Mouse (Mus musculus) limb, embryonic 11.5 days (tissue): Measurements from ENCODE around the gene Lama4. TPM values are rescaled to one million over a fixed set of nuclear protein-coding genes. Genes with fewer than 3 reads are reported as not detected.

ENCODE experiments used
- ATAC-seq: fragments of 200-750 bp; cut with Nextera tagmentation; 2 replicates; pipeline ENCODE4 v1.8.0; 2017; ENCODE audit warnings: low read depth; ENCODE audit not compliant: insufficient number of reproducible peaks, low FRiP score, low TSS enrichment
- DNase-seq: peaks from one replicate; pipeline ENCODE4 v3.0.0-alpha.2; 2015; ENCODE audit warnings: low spot score
- H3K27ac ChIP-seq: fragments of 300-500 bp; sonication (generic); replicated peaks from 2 replicates; pipeline ENCODE4 v1.5.1; 2014; ENCODE audit warnings: low read depth, mild to moderate bottlenecking, low read length
- H3K27me3 ChIP-seq: fragments of 300-500 bp; sonication (generic); 2 replicates; pipeline ENCODE4 v1.6.1; 2014; ENCODE audit warnings: mild to moderate bottlenecking, low read length, mixed read lengths; ENCODE audit not compliant: control insufficient read depth, insufficient read depth
- H3K36me3 ChIP-seq: fragments of 300-500 bp; sonication (generic); 2 replicates; pipeline ENCODE4 v1.6.1; 2014; ENCODE audit warnings: mild to moderate bottlenecking, low read length, moderate library complexity, mixed read lengths; ENCODE audit not compliant: control insufficient read depth, insufficient read depth
- H3K4me1 ChIP-seq: fragments of 300-500 bp; sonication (generic); 2 replicates; pipeline ENCODE4 v1.6.1; 2014; ENCODE audit warnings: low read length, mixed read lengths; ENCODE audit not compliant: control insufficient read depth, insufficient read depth
- H3K4me2 ChIP-seq: fragments of 300-500 bp; sonication (generic); 2 replicates; pipeline ENCODE4 v1.6.1; 2014; ENCODE audit warnings: low read depth, mild to moderate bottlenecking, moderate library complexity; ENCODE audit not compliant: severe bottlenecking
- H3K4me3 ChIP-seq: fragments of 300-500 bp; sonication (generic); 2 replicates; pipeline ENCODE4 v1.5.1; 2014; ENCODE audit warnings: low read depth, low read length
- H3K9ac ChIP-seq: fragments of 300-500 bp; sonication (generic); 2 replicates; pipeline ENCODE4 v1.6.1; 2014; ENCODE audit warnings: mild to moderate bottlenecking, low read length
- H3K9me3 ChIP-seq: fragments of 300-500 bp; sonication (generic); 2 replicates; pipeline ENCODE4 v1.6.1; 2016; ENCODE audit warnings: low read length; ENCODE audit not compliant: control insufficient read depth
- WGBS: fragments of 180-500 bp; shearing (Covaris S2); extraction: QIAGEN DNeasy Blood & Tissue Kit; methylation state at CpG from one replicate; pipeline ENCODE4 v1.1.7; 2014; 5-methylcytosine and 5-hydroxymethylcytosine counted together
- polyA plus RNA-seq: library from polyadenylated mRNA; unstranded; fragments of >200 nt; fragmentation: Nextera tagmentation; extraction: Ambion mirVana; gene quantifications from 2 replicates; pipeline ENCODE4 v1.2.1, GENCODE M21; 2014

The Lama4 gene
- polyA plus RNA-seq, 1 experiment from 2014 or later = 24.8 TPM

DNA sequence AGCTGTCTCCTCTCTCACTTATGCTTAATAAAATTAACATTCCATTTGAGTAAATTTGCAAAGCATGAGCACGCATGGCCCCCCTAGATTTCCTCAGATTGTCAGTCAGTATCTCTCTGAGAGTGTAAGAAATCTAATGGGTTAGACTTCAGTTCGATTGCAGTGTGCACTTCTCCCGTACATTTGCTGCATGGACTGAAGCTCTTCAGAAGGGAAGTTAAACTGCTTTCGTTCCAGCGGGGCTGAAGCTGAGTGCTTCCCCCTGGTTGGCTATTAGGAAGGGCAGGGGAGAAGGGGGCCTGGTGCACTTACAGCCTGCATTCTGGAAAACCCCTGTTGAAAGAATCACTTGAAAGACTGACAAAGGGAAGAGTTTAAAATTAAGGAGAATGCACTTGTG is 61.7 kb downstream of the Lama4 start:
- no peak overlapping the region for H3K4me3 ChIP-seq
- H3K36me3 ChIP-seq = no peaks in the 10 kb centered on the region
- no peak overlapping the region for H3K27ac ChIP-seq
- H3K27me3 ChIP-seq = no peaks in the 10 kb centered on the region
- H3K4me2 ChIP-seq = no peak overlapping the region
- no peak overlapping the region for H3K9ac ChIP-seq
- H3K4me1 ChIP-seq = no peaks in the 10 kb centered on the region; the same call in none of the 2 replicates
- H3K9me3 ChIP-seq = no peaks in the 10 kb centered on the region
- ATAC-seq (no peak), DNase-seq (no peak)
- 77% methylated on average over 5 of the region's 5 CpGs for WGBS

DNA sequence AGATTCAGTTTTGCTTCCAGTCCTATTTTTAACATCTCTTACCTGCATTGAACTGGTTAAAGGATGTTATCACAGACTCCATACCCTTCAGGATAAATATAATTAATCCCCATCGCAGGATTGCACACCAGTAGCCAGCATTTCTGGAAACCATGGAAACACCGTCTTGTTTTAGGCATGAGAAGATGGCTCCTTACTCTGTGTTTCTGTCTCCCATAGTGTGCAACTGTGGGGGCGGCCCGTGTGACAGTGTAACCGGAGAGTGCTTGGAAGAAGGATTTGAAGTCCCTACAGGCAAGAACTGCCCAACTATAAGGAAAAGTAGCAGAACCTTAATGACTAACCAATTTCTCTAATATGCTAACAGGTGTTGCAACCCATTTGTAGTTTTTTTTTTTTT is 63.1 kb downstream of the Lama4 start:
- Histone ChIP-seq H3K4me1 (no peaks in the 10 kb centered on the region; the same call in none of the 2 replicates), H3K27me3 (no peaks in the 10 kb centered on the region), H3K36me3 (no peaks in the 10 kb centered on the region), H3K9ac (no peak overlapping the region), H3K9me3 (no peaks in the 10 kb centered on the region), H3K4me3 (no peak overlapping the region), H3K4me2 (no peak overlapping the region), H3K27ac (no peak overlapping the region)
- ATAC-seq (no peak), DNase-seq (no peak)
- 87% methylated on average over 5 of the region's 5 CpGs for WGBS

DNA sequence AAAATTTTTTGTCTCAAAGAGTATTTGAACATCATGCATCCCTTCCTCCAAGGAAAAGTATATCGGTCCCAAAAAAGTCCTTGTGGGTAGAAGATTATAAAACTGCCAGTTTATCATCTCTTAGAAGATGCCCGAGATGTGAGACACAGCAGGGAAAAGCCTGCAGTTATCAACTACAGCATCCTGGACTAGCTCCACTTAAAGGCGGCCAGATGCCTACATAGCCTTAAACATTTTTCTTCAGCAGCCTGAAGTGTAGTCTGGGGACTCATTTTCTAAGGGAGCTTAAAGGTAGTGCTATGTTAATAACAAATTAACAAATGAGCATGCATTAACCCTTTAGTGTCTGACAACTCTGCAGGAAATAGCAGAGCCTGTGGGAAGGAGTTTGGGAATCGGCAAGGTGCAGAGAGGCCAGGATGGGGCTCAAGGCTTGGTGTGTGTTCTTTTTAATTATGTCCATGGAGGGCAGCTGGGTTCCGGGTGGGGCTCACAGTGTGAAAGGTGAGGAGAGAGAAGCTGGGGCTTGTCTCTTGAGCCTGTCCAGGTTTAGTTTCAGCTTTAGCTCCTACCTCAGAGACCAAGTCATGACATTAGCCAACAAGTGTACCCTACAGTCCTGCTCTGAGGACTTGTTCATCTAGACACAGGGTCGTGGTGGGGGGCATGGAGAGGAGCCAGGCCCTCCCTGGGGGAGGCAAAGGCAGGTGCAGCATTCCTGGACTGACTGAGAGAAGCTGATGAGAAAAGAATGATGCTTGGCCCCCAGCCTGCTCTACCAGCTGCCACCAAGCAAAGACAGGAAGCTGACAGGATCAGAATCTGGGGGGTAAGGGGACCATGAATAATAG is 64.2 kb downstream of the Lama4 start:
- Histone ChIP-seq H3K4me3 (no peak overlapping the region), H3K9me3 (no peaks in the 10 kb centered on the region), H3K4me2 (no peak overlapping the region), H3K36me3 (no peaks in the 10 kb centered on the region), H3K4me1 (no peaks in the 10 kb centered on the region; the same call in none of the 2 replicates), H3K27ac (no peak overlapping the region), H3K9ac (no peak overlapping the region), H3K27me3 (no peaks in the 10 kb centered on the region)
- no peak for DNase-seq
- 53% methylated on average over 6 of the region's 6 CpGs for WGBS
- no peak for ATAC-seq

DNA sequence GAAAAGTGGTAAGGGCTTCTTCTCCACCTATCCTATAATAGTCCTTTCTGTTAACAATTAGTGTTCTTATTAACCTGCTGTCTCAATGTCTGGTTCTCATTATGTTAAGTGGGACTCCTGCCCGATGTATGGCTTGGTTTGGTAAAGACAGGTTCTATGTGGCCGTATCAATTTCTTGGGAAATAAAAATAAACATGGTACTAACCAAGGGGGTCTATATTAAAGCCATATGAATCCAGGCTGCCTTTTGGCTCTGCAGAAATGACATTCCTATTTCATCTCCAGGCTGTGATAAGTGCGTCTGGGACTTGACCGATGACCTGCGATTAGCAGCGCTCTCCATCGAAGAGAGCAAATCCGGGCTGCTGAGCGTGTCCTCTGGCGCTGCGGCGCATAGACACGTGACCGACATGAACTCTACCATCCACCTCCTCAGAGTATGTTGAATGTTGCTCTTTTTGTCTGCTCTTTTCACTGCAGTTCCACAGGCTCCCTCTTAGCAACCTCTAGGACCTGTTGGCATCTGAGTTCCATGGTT is 64.9 kb downstream of the Lama4 start:
- 58% methylated on average over 14 of the region's 14 CpGs for WGBS

GRCm38 (mm10) chr10:39039564-39039963 is 74.2 kb downstream of the Lama4 start:
- Histone ChIP-seq H3K9ac (no peak overlapping the region), H3K4me1 (no peaks in the 10 kb centered on the region), H3K4me3 (no peak overlapping the region), H3K36me3 (no peaks in the 10 kb centered on the region), H3K4me2 (no peak overlapping the region), H3K27me3 (no peaks in the 10 kb centered on the region), H3K9me3 (no peaks in the 10 kb centered on the region), H3K27ac (no peak overlapping the region)
- 65% methylated on average over 4 of the region's 4 CpGs for WGBS
- DNase-seq (no peak), ATAC-seq (no peak)

More for the DNA sequence above, 64.9 kb downstream of the Lama4 start:
- no peak for DNase-seq
- H3K4me2 ChIP-seq = no peak overlapping the region
- H3K27me3 ChIP-seq = no peaks in the 10 kb centered on the region
- no peak overlapping the region for H3K9ac ChIP-seq
- no peaks in the 10 kb centered on the region; the same call in none of the 2 replicates for H3K4me1 ChIP-seq
- H3K36me3 ChIP-seq = no peaks in the 10 kb centered on the region
- H3K27ac ChIP-seq = no peak overlapping the region
- H3K9me3 ChIP-seq = no peaks in the 10 kb centered on the region
- no peak; the same call in 1 of the 2 replicates for ATAC-seq
- H3K4me3 ChIP-seq = no peak overlapping the region

DNA sequence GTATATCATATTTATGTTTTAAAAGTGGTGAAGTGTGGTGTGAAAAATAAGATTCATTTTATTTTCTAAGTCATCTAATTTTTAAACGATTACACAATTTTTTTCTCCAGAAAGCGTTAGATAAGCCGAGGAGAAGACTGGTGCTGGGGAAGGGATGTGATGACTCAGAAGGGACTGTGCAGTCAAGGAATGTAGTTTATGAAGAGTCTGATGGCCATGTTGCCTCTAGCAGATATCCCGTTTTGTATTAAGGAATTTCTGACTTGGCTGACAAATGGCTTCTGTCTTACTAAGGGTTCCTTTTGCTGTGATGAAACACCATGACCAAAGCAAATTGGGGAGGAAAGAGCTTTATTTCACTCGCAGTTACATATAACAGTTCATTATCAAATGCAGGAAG is 74.7 kb downstream of the Lama4 start:
- H3K9me3 ChIP-seq = no peaks in the 10 kb centered on the region
- DNase-seq (no peak), ATAC-seq (no peak)
- no peaks in the 10 kb centered on the region for H3K4me1 ChIP-seq
- WGBS = 73% methylated on average over 5 of the region's 5 CpGs
- H3K27me3 ChIP-seq = no peaks in the 10 kb centered on the region
- no peak overlapping the region for H3K4me3 ChIP-seq
- no peak overlapping the region for H3K9ac ChIP-seq
- H3K4me2 ChIP-seq = no peak overlapping the region
- H3K27ac ChIP-seq = no peak overlapping the region
- no peaks in the 10 kb centered on the region for H3K36me3 ChIP-seq

- no peak for DNase-seq
- no peaks in the 10 kb centered on the region for H3K4me1 ChIP-seq
- H3K27me3 ChIP-seq = no peaks in the 10 kb centered on the region
- H3K4me2 ChIP-seq = no peak overlapping the region
- no peaks in the 10 kb centered on the region for H3K9me3 ChIP-seq
- H3K9ac ChIP-seq = no peak overlapping the region
- ATAC-seq = no peak
- no peak overlapping the region for H3K27ac ChIP-seq
- 61% methylated on average over 3 of the region's 3 CpGs for WGBS
- H3K36me3 ChIP-seq = no peaks in the 10 kb centered on the region
- H3K4me3 ChIP-seq = no peak overlapping the region
Observed at GRCm38 (mm10) chr10:39044476-39044995, 79.2 kb downstream of the Lama4 start.

GRCm38 (mm10) chr10:39045111-39045510 is 79.8 kb downstream of the Lama4 start:
- DNase-seq (no peak), ATAC-seq (no peak)
- Histone ChIP-seq H3K9ac (no peak overlapping the region), H3K27ac (no peak overlapping the region), H3K4me1 (no peaks in the 10 kb centered on the region), H3K9me3 (no peaks in the 10 kb centered on the region), H3K4me2 (no peak overlapping the region), H3K36me3 (no peaks in the 10 kb centered on the region), H3K4me3 (no peak overlapping the region), H3K27me3 (no peaks in the 10 kb centered on the region)
- WGBS = 83% methylated on average over 1 of the region's 1 CpGs
